Mouse (Mus musculus): ENCODE measurements around the gene Maml2. TPM values are rescaled to one million over a fixed set of nuclear protein-coding genes. Genes with fewer than 3 reads are reported as not detected.

The Maml2 gene
- polyA plus RNA-seq, 1 experiment = 14.1 TPM

DNA sequence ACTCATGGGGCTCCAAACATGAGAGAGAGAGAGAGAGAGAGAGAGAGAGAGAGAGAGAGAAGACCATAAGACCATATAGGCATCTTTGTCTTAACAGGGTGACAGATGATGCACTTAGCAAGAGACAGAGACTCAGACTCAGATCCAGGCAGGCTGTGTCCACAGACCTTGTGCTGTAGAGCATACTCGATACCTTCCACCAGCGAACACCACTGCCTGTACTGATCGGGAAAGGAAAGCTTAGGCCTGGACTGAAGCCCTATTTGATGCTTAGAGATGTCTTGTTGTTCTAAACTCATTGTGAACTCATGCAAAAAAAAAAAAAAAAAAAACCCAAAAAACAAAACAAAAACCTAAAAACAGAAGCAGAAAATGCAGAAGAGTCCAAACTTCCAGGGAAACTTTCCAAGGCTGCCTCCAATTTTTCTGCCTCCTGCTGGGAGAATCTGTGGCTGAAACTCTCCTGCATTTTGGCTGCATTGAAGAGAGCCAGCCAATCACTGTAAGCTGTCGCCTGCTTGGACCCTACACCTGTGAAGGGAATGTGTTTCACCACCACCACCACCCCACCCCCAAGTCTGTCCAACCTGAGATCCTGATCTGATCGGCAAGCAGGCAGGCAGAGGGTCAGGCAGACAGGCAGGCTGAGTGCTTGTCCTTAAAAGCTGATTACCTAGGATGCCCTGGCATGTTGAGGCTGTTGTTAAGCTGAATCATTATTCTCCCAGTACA lies 268.6 kb downstream of the Maml2 start:
- no peak for DNase-seq (ENCODE audit: low spot score)

DNA sequence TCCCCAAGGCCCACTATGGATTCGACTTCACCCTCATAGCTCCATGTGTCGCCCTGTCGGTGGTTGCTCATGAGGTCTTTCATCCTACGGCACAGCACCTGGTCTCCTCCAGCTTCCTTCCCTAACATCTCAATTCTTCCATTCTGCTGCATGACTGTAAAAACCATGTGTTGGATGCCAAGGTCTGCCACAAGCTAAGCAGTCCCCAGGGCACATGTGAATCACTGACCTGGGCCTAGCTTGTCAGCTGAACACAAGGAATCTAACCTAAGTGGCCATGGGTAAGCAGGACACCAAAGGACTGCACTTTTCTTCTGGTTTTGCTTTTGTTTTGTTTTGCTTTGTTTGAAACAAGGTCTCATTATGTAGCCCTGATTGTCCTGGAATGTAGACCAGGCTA lies 271.3 kb downstream of the Maml2 start:
- DNase-seq (ENCODE audit: low spot score) = no peak

DNA sequence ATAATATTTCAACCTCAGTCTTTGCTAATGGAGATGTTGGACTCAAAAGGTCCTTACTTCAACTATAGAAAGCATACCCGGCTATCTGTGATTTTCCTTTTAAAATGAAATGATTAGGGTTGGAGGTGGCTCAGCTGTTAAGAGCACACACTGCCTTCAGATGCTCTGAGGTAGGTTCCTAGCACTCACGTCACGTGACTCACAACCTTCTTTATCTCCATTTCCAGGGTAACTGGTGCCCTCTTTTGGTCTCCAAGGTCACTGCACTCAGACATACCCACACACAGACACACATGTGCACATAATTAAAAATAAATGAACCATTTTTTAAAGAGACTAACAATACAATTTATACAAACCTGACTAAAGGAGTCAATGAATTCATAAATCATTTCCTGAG lies 275.1 kb downstream of the Maml2 start:
- no peak for DNase-seq (ENCODE audit: low spot score)

DNA sequence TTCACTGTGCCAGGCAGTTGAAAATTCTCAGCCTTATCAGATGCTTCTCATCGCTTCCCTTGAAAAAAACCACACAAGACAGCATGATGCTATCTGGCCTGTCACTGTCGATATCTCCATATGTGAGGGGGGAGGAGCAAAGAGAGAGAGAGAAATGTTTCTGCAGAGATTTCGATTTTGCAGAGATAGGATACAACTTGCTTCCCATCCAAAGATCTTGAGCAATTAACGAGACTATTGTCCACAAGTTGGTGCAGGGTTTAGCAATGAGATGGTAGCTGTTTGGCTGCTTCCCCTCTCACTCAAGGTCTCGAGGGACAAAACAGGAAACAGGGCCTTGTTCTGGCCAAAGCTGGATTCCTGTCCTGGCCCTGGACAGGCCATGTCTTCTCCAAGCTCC lies 276.3 kb downstream of the Maml2 start:
- DNase-seq (ENCODE audit: low spot score) = no peak

DNA sequence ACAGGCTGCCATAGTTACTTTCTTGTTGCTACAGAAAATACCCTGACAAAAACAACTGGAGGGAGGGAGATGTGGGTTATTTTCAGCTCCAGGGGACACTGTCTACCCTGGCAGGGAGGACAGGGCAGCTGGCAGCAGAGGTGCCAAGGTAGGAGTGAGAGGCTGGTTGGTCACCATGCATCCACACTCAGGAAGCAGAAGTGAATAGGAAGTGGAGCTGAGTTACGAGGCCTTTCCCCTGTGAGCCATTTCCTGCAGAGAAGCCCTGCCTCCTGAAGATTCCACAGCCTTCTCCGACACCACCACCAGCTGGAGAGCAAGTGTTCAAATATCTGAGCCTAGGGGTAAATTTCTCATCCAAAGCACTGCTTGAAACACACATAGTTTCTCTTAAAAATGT lies 277.2 kb downstream of the Maml2 start:
- DNase-seq (ENCODE audit: low spot score) = no peak

DNA sequence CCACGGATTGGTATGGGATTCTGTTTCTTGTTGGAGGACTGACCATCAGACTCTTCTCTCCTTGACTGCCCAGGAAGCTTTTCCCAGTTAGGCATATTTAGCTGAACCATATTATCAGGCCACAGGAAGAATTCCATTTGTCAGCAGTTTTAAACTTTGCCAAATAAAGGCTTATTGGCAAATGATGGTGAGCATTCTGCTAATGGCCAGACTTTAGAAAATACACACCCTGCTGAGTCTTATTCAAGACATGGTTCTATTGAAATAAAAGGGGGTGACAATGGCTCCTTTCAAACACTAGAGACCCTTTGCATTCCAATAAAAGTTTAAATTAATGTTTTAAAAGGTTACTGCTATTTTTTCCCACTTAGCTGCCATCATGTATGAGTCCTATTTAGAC lies 279.4 kb downstream of the Maml2 start:
- no peak for DNase-seq (ENCODE audit: low spot score)

DNA sequence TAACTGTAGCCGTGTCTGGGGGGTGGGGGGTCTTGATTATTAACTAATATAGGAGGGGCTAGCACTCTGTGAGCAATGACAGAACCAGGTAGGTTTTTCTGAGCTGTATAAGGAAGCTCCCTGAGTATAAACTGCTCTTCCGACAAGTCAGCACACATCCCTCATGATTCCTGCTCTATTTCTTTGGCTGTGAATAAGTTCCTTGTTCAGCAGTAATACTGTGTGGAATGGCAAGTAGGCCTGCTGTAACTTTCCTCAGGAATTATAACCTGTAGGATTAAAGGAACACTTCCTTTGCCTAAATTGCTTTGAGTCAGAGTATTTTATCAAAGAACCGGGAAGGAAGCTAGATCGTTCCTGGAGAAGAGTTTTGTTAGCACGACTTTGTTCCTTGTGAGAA lies 283.4 kb downstream of the Maml2 start:
- DNase-seq (ENCODE audit: low spot score) = no peak

DNA sequence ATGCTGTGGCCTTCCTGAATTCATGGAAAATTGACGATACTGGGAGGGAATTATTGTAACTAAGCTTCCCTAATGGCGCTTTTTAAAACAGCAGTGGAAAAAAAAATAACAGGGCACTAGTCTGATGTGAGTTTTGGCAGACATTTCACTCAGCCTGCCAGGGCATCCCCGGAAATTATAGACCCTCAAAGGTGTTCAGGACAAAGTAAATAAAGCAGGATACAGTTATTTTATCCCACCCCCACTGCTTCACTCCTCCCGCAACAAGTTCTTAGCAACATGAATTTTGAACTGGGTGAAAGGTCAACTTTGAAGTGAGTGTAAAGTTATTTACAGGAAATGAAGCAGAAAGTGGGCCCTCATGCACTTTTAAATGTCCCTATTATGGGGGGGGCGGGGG lies 286.2 kb downstream of the Maml2 start:
- no peak for DNase-seq (ENCODE audit: low spot score)

DNA sequence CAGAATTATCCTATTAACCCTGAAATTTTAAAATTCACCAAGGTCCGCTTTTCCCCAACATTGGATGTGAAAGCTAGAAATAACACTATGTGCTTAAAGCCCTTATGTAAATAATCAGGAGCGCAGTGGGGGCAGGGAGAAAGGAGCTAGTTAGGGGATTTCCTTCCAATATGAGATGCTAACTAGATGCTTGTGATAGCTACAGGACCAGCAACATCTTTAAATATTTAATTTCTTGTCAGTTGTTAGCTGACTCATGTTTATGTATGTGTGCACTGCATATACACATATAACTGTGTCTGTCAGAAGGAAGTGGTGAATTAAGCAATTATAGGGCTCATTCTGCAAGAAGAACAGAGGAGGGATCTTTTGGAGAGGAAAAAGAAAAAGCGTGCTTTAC lies 286.7 kb downstream of the Maml2 start:
- no peak for DNase-seq (ENCODE audit: low spot score)

DNA sequence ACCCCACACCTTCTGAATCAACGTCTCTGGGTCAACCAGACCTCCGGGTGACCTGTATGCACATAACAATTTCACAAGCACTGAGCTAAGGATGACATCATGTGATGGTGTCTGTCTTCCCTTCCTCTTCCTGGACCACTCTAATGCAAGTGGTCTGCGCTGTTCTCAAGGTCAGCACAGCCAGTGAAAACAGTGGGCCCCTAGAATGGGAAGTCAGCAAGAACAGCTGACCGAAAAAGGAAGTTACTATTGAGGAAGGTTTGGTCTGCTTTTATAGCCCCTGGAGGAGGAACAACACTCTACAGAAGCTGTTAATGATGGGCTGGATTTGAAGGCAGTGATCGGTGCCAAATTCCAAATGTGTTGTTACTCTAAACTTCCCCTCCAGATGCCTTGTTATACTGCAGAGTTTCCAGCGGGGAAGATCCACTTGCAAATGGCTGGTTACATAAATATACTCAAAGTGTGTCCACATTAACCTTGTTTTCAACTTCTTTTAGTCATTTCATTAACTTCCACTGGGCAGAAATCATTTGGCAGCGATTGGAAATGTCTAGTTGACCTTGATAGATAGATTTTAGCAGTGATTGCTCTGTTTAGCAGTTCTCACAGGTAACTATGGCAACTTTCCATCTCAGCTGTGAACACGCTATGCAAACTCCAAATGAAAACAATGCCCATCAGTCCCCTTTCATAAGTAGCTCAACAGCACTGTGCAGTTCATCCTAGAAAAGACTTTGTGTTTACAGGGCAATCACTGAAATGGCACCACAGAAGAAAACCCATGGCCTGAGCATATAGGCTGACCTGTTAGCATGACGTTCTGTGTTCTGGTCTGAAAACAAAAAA lies 289.6 kb downstream of the Maml2 start:
- no peak for DNase-seq (ENCODE audit: low spot score)

DNA sequence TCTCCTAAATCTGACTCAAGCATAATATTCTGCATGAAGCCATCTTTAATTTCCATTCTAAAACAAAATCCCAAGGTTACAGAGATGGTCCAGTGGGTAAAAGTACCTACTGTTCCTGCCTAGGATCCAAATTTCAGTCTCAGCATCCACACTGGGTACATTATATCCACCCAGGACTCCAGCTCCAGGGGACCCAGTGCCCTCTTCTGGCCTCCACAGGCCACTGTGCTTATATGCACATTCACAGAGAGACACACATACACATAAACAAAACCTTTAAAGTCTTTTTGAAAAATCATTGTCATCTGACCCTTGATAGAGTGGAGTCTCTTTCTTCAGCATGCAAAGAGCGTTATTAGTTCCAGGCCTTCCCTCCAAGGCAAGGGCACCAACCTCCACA lies 291.0 kb downstream of the Maml2 start:
- DNase-seq (ENCODE audit: low spot score) = no peak

DNA sequence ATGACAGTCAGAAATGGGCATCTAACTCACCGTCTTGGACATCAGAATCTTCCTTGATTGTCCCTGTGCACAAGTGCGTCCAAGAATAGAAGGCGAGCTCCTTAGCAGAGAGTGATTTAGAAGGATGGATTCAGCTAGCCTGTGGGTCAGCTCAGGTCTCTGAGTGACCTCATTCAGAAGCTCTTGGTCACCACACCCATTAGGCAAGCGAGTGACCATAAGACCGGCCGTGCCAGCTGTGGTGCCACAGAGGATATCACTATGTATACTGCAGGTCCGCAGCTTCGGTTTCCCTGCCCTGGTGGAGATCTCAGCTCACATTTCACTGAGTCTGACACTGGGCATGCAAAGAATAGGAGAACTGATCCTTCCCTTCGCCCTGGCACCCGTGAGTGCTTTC lies 294.9 kb downstream of the Maml2 start:
- DNase-seq (ENCODE audit: low spot score) = no peak

DNA sequence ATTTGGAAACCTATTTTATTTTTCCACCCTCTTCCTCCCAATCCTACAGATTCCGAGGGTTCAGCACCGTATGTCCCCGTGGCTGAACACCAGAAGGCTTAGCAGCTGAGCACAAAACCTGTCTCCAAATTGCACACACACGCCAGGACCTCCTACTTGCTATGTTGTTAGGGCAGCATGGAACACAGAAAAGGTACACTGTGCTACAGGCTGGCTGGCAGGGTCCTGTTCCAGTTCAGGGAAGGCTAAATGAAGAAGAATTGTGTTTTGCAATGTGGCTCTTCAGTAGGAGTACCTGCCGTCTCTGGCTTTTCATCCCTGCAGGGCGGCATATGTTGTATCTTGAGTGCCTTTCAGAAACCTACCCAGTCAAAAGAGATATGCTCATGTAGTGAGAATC lies 300.0 kb downstream of the Maml2 start:
- no peak for DNase-seq (ENCODE audit: low spot score)

DNA sequence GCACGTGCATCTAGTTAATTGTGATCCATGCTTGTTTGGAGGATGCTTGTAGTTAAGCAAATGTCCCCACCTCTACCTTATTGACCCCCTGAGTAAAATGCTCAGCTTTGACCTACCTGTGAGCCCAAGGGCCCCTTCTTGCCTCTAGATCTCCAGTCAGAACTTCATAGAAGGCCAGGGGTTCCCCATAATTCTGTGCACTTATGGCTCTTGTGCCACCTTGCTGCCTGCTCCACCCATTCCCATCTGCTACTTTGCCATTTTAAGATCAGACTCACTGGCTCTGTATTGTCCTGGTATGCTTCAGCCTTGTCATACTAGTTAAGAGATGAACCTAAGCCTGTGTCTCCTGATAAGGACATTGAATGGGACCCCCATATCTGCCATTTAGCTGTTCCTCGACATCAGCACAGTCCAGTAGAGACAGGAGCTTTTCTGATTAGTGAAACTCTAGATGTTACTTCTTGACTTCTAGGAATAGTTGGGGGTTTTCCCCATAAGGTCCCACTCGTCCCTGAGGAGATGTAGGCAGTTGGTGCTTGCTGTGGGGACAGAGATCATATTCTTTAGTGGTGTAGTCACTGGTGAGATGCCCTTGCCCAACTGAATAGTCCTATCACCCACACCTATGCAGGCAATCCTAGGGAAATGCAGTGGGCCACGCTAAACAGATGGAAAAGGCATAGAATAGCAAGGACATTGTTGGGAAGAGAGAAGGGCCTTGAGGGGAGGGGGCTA lies 301.0 kb downstream of the Maml2 start:
- DNase-seq (ENCODE audit: low spot score) = no peak

DNA sequence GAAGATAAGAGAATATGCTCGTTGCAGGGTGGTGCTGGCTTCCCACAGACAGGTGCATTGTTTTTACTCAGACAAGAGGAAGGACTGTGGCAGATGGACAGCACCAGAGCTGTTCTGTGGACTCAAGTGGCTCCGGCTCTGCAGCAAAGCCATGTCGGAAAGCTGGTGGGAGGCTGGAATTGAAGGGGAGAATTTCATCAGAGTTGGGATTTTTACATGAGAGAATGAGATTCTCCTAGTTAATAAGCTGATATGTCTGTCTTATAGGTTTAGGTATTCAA lies 301.5 kb downstream of the Maml2 start:
- DNase-seq (ENCODE audit: low spot score) = no peak

DNA sequence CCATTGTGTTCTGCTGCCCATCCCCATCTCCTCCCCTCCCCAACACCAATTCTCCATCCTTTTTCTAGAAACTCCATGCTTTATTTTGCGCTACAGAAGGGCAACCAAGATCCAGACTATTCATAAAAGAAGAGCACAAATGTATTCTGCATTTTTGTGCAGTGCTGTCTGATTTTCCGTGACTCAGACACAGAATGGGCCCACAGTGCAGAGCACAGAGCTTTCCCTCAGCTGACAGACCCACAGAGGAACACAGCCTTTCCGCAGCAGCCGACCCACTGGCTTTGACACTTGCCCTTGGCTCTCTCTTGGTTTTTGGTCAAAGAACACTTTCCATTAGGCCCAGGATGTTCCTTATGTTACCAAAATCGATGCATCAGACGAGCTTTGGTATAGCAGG lies 302.0 kb downstream of the Maml2 start:
- no peak for DNase-seq (ENCODE audit: low spot score)

DNA sequence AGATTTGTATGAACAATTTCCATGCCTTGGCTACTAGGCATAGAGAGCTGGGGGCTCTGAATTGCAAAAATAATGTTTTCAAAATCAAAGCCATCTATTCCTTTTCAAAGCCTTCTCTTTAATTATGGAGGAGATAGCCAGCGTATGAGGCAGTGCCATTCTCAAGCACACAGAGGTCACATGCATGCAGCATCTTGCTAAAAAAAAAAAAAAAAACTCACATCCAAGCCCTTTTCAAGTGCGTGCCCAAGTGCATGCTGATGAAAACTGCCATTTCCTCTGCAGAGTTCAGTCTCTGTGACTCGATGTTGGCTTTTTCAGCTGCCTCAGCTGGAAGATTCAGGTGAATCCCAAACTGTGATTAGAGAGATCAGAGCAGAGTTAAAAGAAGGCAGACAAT lies 304.0 kb downstream of the Maml2 start:
- DNase-seq (ENCODE audit: low spot score) = no peak

DNA sequence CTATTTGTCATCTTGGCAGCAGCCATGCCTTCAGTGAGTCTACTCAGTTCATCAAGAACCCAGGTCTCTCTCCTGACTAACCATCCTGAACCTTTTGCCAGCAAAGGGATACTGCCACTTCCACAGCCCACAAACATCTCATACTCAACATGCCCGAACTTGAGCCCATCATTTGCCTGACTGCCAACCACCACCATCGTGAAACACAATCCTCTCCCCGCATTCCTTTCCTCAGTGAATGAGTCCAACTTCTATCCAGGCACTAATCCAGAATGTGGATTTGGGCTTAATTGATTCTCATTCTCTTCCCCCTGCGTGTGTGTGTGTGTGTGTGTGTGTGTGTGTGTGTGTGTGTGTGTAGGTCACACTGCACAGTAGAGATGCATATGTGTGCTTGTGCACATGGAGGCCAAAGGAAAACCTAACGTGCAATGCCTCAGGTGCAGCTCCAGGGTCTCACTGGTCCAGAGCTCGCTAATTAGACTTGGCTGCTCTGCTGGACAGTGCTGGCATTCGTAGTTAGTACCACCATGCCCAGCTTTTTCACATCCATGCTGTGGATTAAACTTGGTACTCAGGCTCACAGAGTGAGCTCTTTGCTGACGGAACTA lies 305.9 kb downstream of the Maml2 start:
- no peak for DNase-seq (ENCODE audit: low spot score)

DNA sequence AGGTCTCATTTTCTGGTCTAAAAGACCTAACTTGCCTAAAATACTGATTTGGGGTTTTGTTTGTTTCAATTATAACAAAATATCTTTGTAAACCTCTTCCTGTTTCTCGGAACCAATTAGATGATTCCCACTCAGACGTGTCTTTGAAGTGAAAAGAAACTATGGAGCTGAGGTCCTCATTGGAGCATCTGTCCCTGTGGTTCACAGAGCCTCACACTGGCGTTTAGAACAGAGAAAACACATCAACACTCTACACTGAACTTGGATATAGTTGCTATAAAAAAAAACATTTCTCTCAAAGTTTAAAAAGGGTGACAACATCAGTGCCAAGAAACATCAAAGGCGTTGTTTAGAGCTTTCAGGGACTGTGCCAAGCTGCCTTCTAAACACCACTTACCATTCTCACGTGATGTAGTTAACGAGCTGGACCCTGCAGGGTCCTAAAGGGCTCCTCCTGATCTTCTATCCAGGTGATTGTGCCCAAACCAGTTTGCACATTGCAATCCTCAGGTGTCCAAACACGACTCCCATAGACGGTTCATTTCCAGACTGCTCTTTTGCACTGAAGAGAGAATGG lies 309.9 kb downstream of the Maml2 start:
- DNase-seq (ENCODE audit: low spot score) = no peak

DNA sequence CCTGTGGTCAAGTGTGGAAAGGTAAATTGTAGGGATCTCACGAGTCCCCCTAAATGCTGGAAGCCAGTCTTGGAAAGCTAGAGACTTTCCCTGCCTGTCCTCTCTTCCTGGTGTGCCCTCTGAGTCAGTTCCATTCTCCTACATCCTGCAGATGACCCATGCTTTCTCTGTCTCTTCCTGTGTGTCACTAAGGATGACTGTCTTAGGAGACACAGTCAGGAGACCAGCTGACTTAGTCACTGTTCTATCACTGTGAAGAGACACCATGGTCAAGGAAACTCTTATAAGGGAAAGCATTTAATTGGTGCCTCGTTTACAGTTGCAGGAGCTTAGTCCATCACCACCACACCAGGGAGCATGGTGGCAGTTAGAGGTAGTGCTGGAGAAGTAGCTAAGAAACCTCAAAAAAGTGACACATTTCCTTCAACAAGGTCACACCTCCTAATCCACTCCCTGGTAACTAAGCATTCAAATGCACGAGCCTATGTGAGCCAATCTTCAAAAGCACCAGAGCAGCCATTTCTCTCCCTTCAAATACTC lies 310.8 kb downstream of the Maml2 start:
- no peak for DNase-seq (ENCODE audit: low spot score)

DNA sequence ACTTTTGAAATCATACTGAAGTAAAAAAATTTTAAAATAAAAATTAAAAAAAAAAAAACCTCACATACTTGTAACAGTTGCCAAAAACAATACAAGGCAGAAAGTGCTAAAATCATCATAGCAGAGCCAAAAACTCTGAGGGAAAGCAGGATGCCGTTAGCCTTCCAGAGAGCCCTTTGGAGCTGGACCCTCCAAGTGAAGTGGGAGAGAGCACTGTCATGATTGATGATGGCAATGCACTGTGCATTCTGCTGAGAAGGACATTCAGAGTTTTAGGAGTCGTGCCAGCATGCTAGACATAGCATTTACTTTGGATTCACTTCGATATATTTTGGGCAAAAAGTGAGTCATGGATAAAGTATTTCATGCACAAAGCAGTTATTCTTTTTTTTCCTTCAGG lies 313.8 kb downstream of the Maml2 start:
- no peak for DNase-seq (ENCODE audit: low spot score)

DNA sequence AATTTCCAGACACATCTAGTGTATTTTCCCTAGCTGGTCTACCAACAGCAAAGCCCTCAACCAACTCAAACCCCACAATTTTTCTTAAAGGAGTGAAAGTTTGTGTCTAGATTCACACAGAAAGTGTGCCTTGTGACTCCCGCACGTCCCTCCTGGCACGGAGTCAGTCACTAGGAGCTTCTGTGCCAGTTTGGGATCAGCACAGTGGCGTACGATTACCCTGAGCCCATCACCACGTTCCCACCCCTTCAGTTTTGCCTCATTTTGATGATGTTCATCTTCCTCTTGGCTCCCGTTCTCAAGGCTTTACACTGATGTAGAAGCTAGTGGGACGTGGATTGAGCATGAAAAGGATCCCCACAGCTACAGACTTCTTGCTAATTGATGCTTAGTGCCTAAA lies 314.6 kb downstream of the Maml2 start:
- DNase-seq (ENCODE audit: low spot score) = no peak
